Mouse (Mus musculus) urinary bladder, postnatal 25 days (tissue): ENCODE measurements at regions not wholly inside any gene's neighbourhood (a gene's known extent, or its start where the extent isn't known, plus 50 kb on each side); places are given as distances from the start of the nearest gene placed in this dataset.

Experiments
- DNase-seq: peaks from one replicate; pipeline ENCODE4 v3.0.0; 2022; ENCODE audit warnings: low spot score

- DNase-seq, result no peak
Measured at GRCm38 (mm10) chr1:186376906-186377623, 260.0 kb upstream of the Lyplal1 start.

- no peak for DNase-seq
Measured at GRCm38 (mm10) chr1:186374009-186374649, 257.0 kb upstream of the Lyplal1 start.

DNA sequence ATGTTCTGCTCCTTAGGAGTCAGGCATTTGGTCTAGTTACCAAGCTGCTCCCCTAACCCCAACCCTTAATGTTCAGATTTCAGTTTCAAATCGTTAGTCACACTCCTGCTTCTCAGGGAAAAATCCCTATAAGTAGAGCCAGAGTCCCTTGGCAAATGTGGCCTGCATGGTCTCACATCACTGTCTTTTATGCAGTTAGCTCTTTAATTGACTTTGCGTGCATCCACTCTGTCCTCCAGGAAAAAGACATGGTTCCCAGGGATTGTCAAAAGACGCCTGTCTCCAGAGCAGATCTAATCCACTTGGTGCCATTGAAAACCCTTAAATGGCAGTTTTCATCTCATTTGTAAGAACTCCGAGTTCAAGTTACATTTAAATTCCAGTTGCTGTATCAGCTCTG, 256.3 kb upstream of the Lyplal1 start:
- DNase-seq, result no peak

GRCm38 (mm10) chr1:186372770-186373353, 255.8 kb upstream of the Lyplal1 start:
- DNase-seq, result no peak

DNA sequence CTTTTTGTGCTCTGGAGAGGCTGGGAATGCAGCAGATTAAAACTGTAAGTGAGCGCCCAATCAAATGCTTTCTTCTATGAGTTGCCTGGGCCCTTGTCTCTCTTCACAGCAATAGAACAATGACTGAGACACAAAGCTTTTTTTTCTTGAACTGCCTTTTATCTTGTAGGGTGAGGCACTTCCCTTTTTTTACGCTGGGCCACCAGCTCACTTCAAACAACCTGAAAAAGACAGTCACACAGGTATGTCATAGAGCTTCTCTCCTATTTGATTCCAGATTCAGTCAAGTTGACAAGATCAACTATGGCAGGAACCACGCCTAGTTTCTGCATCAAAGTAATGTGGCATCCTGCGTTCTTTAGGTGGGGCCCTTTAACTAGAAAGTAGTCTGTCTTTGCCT, 246.2 kb upstream of the Lyplal1 start:
- no peak for DNase-seq

DNA sequence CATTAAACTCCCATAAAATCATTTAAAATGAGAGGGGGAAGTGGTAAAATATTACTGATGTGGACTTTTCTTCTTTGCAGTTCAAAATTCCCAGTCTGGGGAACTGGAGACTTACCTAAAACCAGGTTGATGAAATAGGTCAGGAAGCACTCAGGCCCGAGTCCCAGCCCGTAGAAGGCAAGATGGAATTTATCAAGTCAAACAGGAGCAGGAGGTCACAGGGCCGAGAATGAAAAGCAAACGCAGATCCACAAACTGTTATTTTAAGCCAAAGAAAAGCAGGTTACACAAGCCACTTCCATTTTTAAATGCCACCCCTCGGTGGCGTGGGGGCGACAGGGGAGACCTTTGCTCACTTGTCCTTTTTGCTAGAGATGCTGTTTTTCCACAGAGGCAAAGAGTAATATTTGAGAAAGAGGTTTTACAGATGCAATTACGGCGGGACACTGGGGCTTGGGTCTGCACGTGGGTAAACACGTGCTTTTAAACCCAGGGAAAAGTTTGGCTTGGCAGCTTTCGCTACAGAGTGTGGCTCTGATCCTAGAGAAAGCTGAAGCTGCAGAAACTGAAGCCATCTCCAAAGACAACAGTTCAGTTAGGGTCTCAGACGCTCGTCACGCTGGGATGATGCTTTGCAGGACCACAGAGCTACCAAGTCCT, 241.0 kb upstream of the Lyplal1 start:
- no peak for DNase-seq

- no peak for DNase-seq
Measured at GRCm38 (mm10) chr1:186354742-186355141, 237.6 kb upstream of the Lyplal1 start.

DNA sequence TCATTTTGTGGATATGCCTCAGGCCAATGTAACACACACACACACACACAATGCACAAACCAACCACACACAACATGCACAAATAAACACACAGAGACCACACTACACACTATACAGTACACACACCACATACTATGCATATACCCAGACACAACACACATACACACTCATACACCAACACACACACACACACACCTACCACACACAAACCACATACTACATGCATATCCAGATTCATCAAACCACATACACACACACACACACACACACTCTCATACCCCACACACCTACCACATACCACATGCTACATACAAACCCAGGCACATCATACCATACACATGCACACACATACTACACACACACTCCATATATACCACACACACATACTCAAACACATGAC, 237.0 kb upstream of the Lyplal1 start:
- no peak for DNase-seq

- no peak for DNase-seq
Measured at GRCm38 (mm10) chr1:186350381-186350780, 233.3 kb upstream of the Lyplal1 start.

DNA sequence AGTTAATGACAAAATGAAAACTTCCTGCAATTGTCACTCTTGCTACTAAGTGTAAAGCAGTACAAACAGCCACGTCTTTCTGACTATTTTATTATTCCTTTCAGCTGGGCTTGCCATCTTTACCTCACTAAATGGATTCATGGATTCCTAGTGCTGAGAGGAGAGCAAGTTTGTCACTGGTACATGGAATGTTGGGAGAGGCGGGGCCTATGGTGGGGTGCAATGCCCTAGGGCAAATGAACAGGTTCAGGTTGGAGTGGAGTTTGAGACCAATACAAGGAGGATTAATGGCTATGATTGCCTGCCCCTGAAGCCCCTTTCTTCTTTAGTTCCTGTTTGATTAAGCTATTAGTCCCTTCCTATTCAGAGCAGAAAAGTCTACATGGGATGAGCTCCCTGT, 232.9 kb upstream of the Lyplal1 start:
- no peak for DNase-seq

GRCm38 (mm10) chr1:186347413-186348147, 230.5 kb upstream of the Lyplal1 start:
- DNase-seq, result no peak

DNA sequence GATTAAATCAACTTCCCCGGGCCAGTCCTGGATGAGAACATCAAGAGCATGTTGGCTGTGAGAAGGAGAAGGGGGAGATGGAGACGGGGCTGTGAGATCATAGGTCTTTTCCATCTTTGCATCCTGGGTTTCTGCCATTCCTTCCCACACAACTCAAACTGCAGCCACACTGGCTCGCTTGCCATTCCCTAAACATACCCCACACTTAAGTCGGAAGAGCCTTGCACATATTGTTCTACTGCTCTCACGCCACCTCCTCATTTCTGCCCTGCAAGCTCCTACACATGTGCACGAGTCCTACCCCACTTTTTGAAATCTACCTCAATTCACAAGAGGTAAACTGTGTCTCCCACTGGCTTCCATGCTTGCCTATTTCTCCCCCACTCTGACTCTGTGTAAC, 228.3 kb upstream of the Lyplal1 start:
- no peak for DNase-seq

GRCm38 (mm10) chr1:186342931-186343506, 225.9 kb upstream of the Lyplal1 start:
- DNase-seq, result no peak

GRCm38 (mm10) chr1:186342391-186342790, 225.3 kb upstream of the Lyplal1 start:
- no peak for DNase-seq

- DNase-seq, result no peak
Measured at GRCm38 (mm10) chr1:186341878-186342277, 224.8 kb upstream of the Lyplal1 start.

- DNase-seq, result no peak
Measured at GRCm38 (mm10) chr1:186340701-186341100, 223.6 kb upstream of the Lyplal1 start.

DNA sequence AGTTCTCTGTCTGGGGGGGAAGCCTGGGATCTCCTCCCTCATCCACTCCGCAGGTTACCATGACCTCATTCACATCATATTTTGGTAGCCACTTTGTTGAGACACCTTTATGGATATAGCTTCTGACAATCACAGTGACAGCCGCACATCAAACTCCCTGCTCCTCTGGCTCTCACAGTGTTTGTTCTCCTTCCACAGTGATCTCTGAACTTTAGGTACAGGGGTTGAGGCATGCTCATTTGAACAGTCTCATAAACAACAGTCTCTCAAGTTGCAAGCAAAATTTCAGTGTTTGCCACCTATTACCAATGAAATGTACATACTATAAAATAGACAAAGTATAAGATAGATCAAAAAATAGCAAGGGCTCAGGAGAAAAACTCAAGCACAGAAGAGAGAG, 200.2 kb upstream of the Lyplal1 start:
- DNase-seq, result no peak

- DNase-seq, result no peak
Measured at GRCm38 (mm10) chr1:186314180-186314579, 197.1 kb upstream of the Lyplal1 start.

DNA sequence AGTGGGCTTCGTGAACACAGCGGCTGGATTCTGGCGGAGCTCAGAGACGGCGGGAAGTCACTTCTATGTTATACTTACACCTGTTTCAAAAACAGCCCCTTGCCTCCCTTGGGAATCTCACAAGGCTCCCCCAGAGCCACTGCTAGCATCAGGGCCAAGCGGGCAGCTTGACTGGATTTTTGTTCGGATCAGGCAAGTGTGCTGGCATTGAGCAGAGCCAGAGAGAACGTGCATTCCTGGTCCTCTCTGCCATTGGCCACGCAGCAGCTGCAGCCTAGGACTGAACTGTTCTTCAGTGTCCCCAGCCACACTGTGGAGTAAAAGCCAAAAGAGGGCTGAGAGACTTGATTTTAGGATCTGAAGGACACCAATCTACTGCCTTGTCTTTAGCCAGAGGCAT, 195.6 kb upstream of the Lyplal1 start:
- no peak for DNase-seq

- DNase-seq, result no peak
Measured at GRCm38 (mm10) chr1:186312008-186312407, 194.9 kb upstream of the Lyplal1 start.

DNA sequence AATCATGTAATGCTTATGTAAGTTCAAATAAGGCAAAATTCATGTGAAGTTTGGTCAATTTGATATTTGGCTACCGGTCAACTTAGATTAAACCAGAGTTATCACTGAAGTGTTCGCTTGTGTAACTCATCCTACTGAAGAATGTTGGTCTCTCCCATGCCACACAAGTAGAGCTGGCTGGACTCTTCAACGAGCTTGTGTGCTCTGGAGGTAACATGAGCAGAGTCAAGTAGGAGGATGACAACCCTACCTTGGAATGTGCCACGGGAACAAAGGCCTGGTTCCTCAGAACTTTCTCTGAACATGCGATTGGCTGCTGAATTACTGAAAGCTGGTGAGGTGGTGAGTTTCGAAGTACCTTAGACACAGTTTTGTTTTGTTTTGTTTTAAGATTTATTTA, 190.5 kb upstream of the Lyplal1 start:
- DNase-seq, result no peak

DNA sequence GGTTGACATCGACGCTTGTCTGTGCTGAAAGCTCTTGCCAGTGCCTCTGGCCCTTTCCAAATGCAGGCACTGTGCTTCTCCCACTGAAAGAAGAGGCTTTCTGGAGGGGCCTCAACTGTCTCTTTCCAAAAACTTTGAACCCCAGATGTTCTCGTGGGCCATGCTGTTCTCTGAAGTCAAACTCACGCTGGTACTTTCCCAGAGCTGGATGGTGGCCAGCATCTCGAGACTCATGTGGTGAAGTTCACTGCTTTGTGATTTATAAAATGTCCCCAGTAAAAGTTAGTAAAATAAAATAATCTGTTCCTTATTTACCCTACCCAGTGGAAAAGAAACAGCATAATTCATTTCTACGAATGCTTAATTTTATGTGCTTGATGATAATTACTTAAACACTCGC, 180.4 kb upstream of the Lyplal1 start:
- no peak for DNase-seq
